8 mouse cellular contexts compared by ENCODE assay signal in genomic region chr7:35171867-35172382, GRCm38 (mm10). TPM values are rescaled to one million over a fixed set of nuclear protein-coding genes. Genes with fewer than 3 reads are reported as not detected.
DNase-seq lines count a peak whose midpoint lies in the region; ATAC-seq and TF ChIP-seq lines count a peak whose summit lies in the region.

No protein-coding gene starts in this region.

- intact Hi-C loops in heart, postnatal 25 days (cut with DNase I), result loop anchor here (2.0 to 10.0 kb wide), 3 partner anchors 53 to 767 kb away; partner anchors contain the start of gene Cebpa
- intact Hi-C loops in left cerebral cortex, adult 2 months (cut with DNase I), result loop anchor here (1.0 to 10.0 kb wide), 4 partner anchors 146 to 765 kb away; no protein-coding TSS in a partner anchor

- ATAC-seq in common myeloid progenitor, adult 5-6 weeks (replicated peaks; ENCODE audit: low read depth, poor library complexity, severe bottlenecking), result peak; percentile 78

- no peak overlapping the region for H3K27ac ChIP-seq in left cerebral cortex, adult 2 months

- H3K36me3 ChIP-seq in megakaryocyte, embryonic 14.5 days (replicated peaks; ENCODE audit: low read length), result no peaks in the 10 kb centered on the region

- H3K9me3 ChIP-seq in megakaryocyte, embryonic 14.5 days, result no peaks in the 10 kb centered on the region

- H3K4me1 ChIP-seq in megakaryocyte, embryonic 14.5 days, result peaks cover 23% of the 10 kb centered on the region

- DNase-seq in heart, adult 11 months, result peak; percentile 96
- no peak for DNase-seq in heart, postnatal 25 days (ENCODE audit: low spot score)
- DNase-seq in gastrocnemius, postnatal 10 days, result peak; percentile 77
- peak; percentile 91 for DNase-seq in induced T-regulatory cell, adult 2 months (ENCODE audit: low read depth)
- peak; percentile 72 to 73 for DNase-seq in left cerebral cortex, adult 2 months (ENCODE audit: extremely low spot score in 1 of 2, low spot score in 2 of 2)
- peak; percentile 75 to 86 for DNase-seq in right cerebral cortex, postnatal 10 days (ENCODE audit: low spot score in 2 of 2)

- H3K4me3 ChIP-seq in left cerebral cortex, adult 2 months, result no peak overlapping the region
- H3K4me3 ChIP-seq in megakaryocyte, embryonic 14.5 days (replicated peaks), result peak overlapping the region; percentile 76

- peak; percentile 70 for TF ChIP-seq CTCF in left cerebral cortex, adult 2 months (IDR thresholded peaks at IDR 0.05)

- peaks cover 81% of the 10 kb centered on the region for H3K27me3 ChIP-seq in megakaryocyte, embryonic 14.5 days (replicated peaks)

RNA-seq across cellular contexts. Expression of gene Slc7a10, which starts 14.3 kb away (rescaled TPM):
- total RNA-seq in heart, postnatal 25 days (2021), result under 1 TPM; 0.26 to 0.78 TPM
- total RNA-seq in common myeloid progenitor, adult 5-6 weeks (2017), result not detected in 2 replicates
- 1 to 10 TPM; 2.8 to 4.1 TPM for total RNA-seq in gastrocnemius, postnatal 10 days (2021)
- 10 to 100 TPM; 37.1 to 47.6 TPM for total RNA-seq in left cerebral cortex, adult 2 months (2021)
- polyA plus RNA-seq in megakaryocyte, embryonic 14.5 days (2012; ENCODE audit: insufficient read depth, low replicate concordance), result not detected in 2 replicates

RNA-seq across cellular contexts. Expression of gene Lrp3, which starts 43.4 kb away (rescaled TPM):
- 1 to 10 TPM; 7.7 to 8.8 TPM for total RNA-seq in heart, postnatal 25 days (2021)
- 0.14 TPM in 1 of 2 replicates, not detected in the other for total RNA-seq in common myeloid progenitor, adult 5-6 weeks (2017)
- 10 to 100 TPM; 12.1 to 13.8 TPM for total RNA-seq in gastrocnemius, postnatal 10 days (2021)
- total RNA-seq in left cerebral cortex, adult 2 months (2021), result 10 to 100 TPM; 80.8 to 86.8 TPM
- not detected in 2 replicates for polyA plus RNA-seq in megakaryocyte, embryonic 14.5 days (2012; ENCODE audit: insufficient read depth, low replicate concordance)

RNA-seq across cellular contexts. Expression of gene Cebpa, which starts 52.8 kb away (rescaled TPM):
- 1 to 10 TPM; 5.8 to 6.1 TPM for total RNA-seq in heart, postnatal 25 days (2021)
- total RNA-seq in common myeloid progenitor, adult 5-6 weeks (2017), result 14.3 and 19.7 TPM in 2 replicates
- total RNA-seq in gastrocnemius, postnatal 10 days (2021), result 1 to 10 TPM; 7.5 to 8.2 TPM
- total RNA-seq in left cerebral cortex, adult 2 months (2021), result 10 to 100 TPM; 10.3 to 11.4 TPM
- polyA plus RNA-seq in megakaryocyte, embryonic 14.5 days (2012; ENCODE audit: insufficient read depth, low replicate concordance), result 43.6 and 55.1 TPM in 2 replicates

Comparison
In these comparisons a context has a peak if more than half of its experiments do, and no peak if none do; other contexts are left out.
1. RNA of gene Slc7a10, which starts 14.3 kb away (total RNA-seq): 37.1 to 47.6 TPM in left cerebral cortex, adult 2 months; 2.8 to 4.1 TPM in gastrocnemius, postnatal 10 days, 0.26 to 0.78 TPM in heart, postnatal 25 days and not detected in common myeloid progenitor, adult 5-6 weeks; every median in the first group is over 4 times any median in the second.
2. RNA of gene Lrp3, which starts 43.4 kb away (total RNA-seq): 80.8 to 86.8 TPM in left cerebral cortex, adult 2 months; 12.1 to 13.8 TPM in gastrocnemius, postnatal 10 days, 7.7 to 8.8 TPM in heart, postnatal 25 days and 0.14 TPM in common myeloid progenitor, adult 5-6 weeks; every median in the first group is over 4 times any median in the second.